Mouse (Mus musculus) myocyte (in vitro differentiated cells): ENCODE measurements around the gene Fgg.

ENCODE experiments used
- E2F4 ChIP-seq: IDR thresholded peaks from one replicate; pipeline ENCODE4 v1.6.1; 2011; ENCODE audit warnings: mild to moderate bottlenecking, control low read depth, moderate library complexity; ENCODE audit not compliant: insufficient read depth
- SRF ChIP-seq: IDR thresholded peaks from one replicate; pipeline ENCODE4 v1.6.1; 2011; ENCODE audit warnings: low read depth; ENCODE audit not compliant: control insufficient read depth, insufficient read length
- USF1 ChIP-seq: IDR thresholded peaks from one replicate; pipeline ENCODE4 v1.6.1; 2011; ENCODE audit warnings: low read depth, mild to moderate bottlenecking, control low read depth, moderate library complexity

- TF ChIP-seq E2F4 (no peak), SRF (no peak), USF1 (no peak)
Observed at GRCm38 (mm10) chr3:83057046-83057445, 49.5 kb downstream of the Fgg start.
